Mouse (Mus musculus): ENCODE data around the gene Klhl10. TPM values are rescaled to one million over a fixed set of nuclear protein-coding genes. Genes with fewer than 3 reads are reported as not detected.

The Klhl10 gene
- polyA plus RNA-seq, 1 experiment = 0.12 TPM

- TF ChIP-seq USF1 (IDR thresholded peaks at IDR 0.05; ENCODE audit: low read depth) (no peak), MAX (IDR thresholded peaks at IDR 0.05) (no peak), FOSL1 (IDR thresholded peaks at IDR 0.05; ENCODE audit: insufficient read depth, low read length, poor library complexity, severe bottlenecking) (no peak), MYOD1 (IDR thresholded peaks at IDR 0.05; ENCODE audit: control insufficient read depth, insufficient read length, low read depth) (no peak), CEBPB (IDR thresholded peaks at IDR 0.05; ENCODE audit: low read depth) (no peak), MYOG (IDR thresholded peaks at IDR 0.05; ENCODE audit: control insufficient read depth, extremely low read depth, insufficient read length) (no peak), CTCF (IDR thresholded peaks at IDR 0.05; ENCODE audit: control insufficient read depth, insufficient read depth, insufficient read length) (no peak)
- Histone ChIP-seq H3K79me3 (ENCODE audit: low read depth) (no peaks in the 10 kb centered on the region), H3K27me3 (ENCODE audit: control insufficient read depth, insufficient read depth, insufficient read length) (no peaks in the 10 kb centered on the region), H3K4me3 (ENCODE audit: insufficient read depth, poor library complexity, severe bottlenecking) (no peak overlapping the region), H3ac (ENCODE audit: control insufficient read depth, insufficient read length, low read depth) (no peak overlapping the region), H3K36me3 (ENCODE audit: control insufficient read depth, insufficient read depth) (peaks cover 27% of the 10 kb centered on the region), H3K79me2 (ENCODE audit: control insufficient read depth, insufficient read depth) (peaks cover 1% of the 10 kb centered on the region)
Measured at GRCm38 (mm10) chr11:100404456-100405074, 37.2 kb upstream of the Klhl10 start.

- Histone ChIP-seq H3K4me3 (ENCODE audit: insufficient read depth, poor library complexity, severe bottlenecking) (no peak overlapping the region), H3ac (ENCODE audit: control insufficient read depth, insufficient read length, low read depth) (no peak overlapping the region), H3K79me2 (ENCODE audit: control insufficient read depth, insufficient read depth) (peaks cover 19% of the 10 kb centered on the region), H3K36me3 (ENCODE audit: control insufficient read depth, insufficient read depth) (peaks cover 44% of the 10 kb centered on the region), H3K27me3 (ENCODE audit: control insufficient read depth, insufficient read depth, insufficient read length) (no peaks in the 10 kb centered on the region), H3K79me3 (ENCODE audit: low read depth) (peaks cover 6% of the 10 kb centered on the region)
- TF ChIP-seq MYOG (IDR thresholded peaks at IDR 0.05; ENCODE audit: control insufficient read depth, extremely low read depth, insufficient read length) = no peak
- TF ChIP-seq FOSL1 (IDR thresholded peaks at IDR 0.05; ENCODE audit: insufficient read depth, low read length, poor library complexity, severe bottlenecking) = no peak
- no peak for TF ChIP-seq CTCF (IDR thresholded peaks at IDR 0.05; ENCODE audit: control insufficient read depth, insufficient read depth, insufficient read length)
- TF ChIP-seq CEBPB (IDR thresholded peaks at IDR 0.05; ENCODE audit: low read depth) = no peak
- TF ChIP-seq USF1 (IDR thresholded peaks at IDR 0.05; ENCODE audit: low read depth) = no peak
- no peak for TF ChIP-seq MYOD1 (IDR thresholded peaks at IDR 0.05; ENCODE audit: control insufficient read depth, insufficient read length, low read depth)
- TF ChIP-seq MAX (IDR thresholded peaks at IDR 0.05) = no peak
Measured at GRCm38 (mm10) chr11:100406273-100406672, 35.4 kb upstream of the Klhl10 start.

GRCm38 (mm10) chr11:100406995-100407705 lies 34.6 kb upstream of the Klhl10 start:
- Histone ChIP-seq H3K79me3 (ENCODE audit: low read depth) (peaks cover 7% of the 10 kb centered on the region), H3K79me2 (ENCODE audit: control insufficient read depth, insufficient read depth) (peaks cover 27% of the 10 kb centered on the region), H3K27me3 (ENCODE audit: control insufficient read depth, insufficient read depth, insufficient read length) (no peaks in the 10 kb centered on the region), H3K36me3 (ENCODE audit: control insufficient read depth, insufficient read depth) (peaks cover 46% of the 10 kb centered on the region), H3ac (ENCODE audit: control insufficient read depth, insufficient read length, low read depth) (no peak overlapping the region), H3K4me3 (ENCODE audit: insufficient read depth, poor library complexity, severe bottlenecking) (no peak overlapping the region)
- TF ChIP-seq FOSL1 (IDR thresholded peaks at IDR 0.05; ENCODE audit: insufficient read depth, low read length, poor library complexity, severe bottlenecking) (no peak), MYOG (IDR thresholded peaks at IDR 0.05; ENCODE audit: control insufficient read depth, extremely low read depth, insufficient read length) (no peak), MYOD1 (IDR thresholded peaks at IDR 0.05; ENCODE audit: control insufficient read depth, insufficient read length, low read depth) (no peak), CEBPB (IDR thresholded peaks at IDR 0.05; ENCODE audit: low read depth) (no peak), USF1 (IDR thresholded peaks at IDR 0.05; ENCODE audit: low read depth) (no peak), CTCF (IDR thresholded peaks at IDR 0.05; ENCODE audit: control insufficient read depth, insufficient read depth, insufficient read length) (no peak), MAX (IDR thresholded peaks at IDR 0.05) (no peak)

DNA sequence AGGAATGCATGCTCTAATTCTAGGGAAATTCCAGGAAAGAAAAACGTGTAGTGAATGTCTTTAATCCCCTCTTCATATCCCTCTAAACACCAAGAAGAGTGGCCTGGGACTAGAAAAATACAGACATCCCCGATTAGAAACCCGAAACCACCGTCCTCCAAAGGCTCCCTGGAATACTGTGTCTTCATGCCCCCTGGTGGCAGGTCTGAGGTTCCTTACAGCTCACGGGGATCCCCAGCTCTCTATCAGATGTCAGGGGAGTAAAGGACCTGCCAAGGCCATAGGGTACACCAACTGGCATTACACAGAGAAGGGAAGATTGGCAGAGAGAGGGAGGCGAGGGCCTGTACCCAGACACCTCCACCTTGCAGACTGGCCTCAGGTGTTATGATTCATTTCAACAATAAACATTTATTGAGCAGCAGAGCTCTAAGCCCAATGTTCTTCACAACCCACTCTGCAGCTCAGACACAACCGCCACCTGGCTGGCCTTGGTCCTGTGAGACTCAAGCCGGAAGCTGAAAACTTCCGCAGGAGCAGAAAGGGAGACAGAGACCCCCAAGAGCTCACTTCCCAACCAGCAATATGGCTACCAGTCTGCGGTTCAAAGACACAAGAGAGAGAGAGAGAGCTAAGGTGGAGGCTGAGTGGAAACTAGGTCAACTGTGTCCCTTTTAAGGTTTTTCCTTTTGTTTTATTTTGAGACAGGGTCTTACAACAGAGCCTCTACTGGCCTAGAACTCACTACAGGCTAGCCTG lies 33.5 kb upstream of the Klhl10 start:
- no peak overlapping the region for H3K4me3 ChIP-seq (ENCODE audit: insufficient read depth, poor library complexity, severe bottlenecking)
- H3K36me3 ChIP-seq (ENCODE audit: control insufficient read depth, insufficient read depth) = peaks cover 55% of the 10 kb centered on the region
- no peaks in the 10 kb centered on the region for H3K27me3 ChIP-seq (ENCODE audit: control insufficient read depth, insufficient read depth, insufficient read length)
- peaks cover 38% of the 10 kb centered on the region for H3K79me2 ChIP-seq (ENCODE audit: control insufficient read depth, insufficient read depth)
- no peak for TF ChIP-seq CEBPB (IDR thresholded peaks at IDR 0.05; ENCODE audit: low read depth)
- no peak for TF ChIP-seq MAX (IDR thresholded peaks at IDR 0.05)
- TF ChIP-seq MYOD1 (IDR thresholded peaks at IDR 0.05; ENCODE audit: control insufficient read depth, insufficient read length, low read depth) = no peak
- no peak for TF ChIP-seq FOSL1 (IDR thresholded peaks at IDR 0.05; ENCODE audit: insufficient read depth, low read length, poor library complexity, severe bottlenecking)
- TF ChIP-seq MYOG (IDR thresholded peaks at IDR 0.05; ENCODE audit: control insufficient read depth, extremely low read depth, insufficient read length) = no peak
- TF ChIP-seq CTCF (IDR thresholded peaks at IDR 0.05; ENCODE audit: control insufficient read depth, insufficient read depth, insufficient read length) = peak; percentile 26
- no peak for TF ChIP-seq USF1 (IDR thresholded peaks at IDR 0.05; ENCODE audit: low read depth)
- no peak overlapping the region for H3ac ChIP-seq (ENCODE audit: control insufficient read depth, insufficient read length, low read depth)
- peaks cover 18% of the 10 kb centered on the region for H3K79me3 ChIP-seq (ENCODE audit: low read depth)

DNA sequence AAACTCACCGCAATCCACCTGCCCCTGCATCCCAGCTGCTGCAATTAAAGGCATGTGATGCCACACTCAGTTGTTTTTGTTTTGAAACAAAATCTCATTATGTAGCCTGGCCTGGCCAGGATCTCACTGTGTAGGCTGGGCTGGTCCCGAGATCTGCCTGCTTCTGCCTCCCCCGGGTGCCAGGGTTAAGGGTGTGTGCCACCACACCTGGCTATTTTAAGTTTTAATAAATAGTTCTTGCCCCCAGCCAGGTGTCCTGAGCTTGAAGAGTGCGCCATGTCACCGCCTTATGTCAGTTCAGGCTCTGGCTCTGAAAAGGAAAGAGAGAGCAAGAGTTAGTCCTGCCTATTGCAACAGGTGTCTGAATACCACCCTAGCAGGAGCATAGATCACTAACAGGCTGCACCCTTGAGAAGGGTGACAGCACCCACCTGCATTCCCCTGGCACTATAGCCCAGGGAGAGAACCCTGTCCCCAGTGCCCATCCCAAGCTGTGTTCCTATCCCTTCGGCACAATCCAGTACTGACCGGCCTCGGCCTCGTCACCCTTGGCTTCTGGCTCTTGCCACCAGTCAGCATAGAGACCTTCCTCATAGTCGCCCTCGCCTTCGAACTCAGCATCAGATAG lies 32.8 kb upstream of the Klhl10 start:
- no peaks in the 10 kb centered on the region for H3K27me3 ChIP-seq (ENCODE audit: control insufficient read depth, insufficient read depth, insufficient read length)
- peaks cover 25% of the 10 kb centered on the region for H3K79me3 ChIP-seq (ENCODE audit: low read depth)
- peaks cover 55% of the 10 kb centered on the region for H3K36me3 ChIP-seq (ENCODE audit: control insufficient read depth, insufficient read depth)
- H3ac ChIP-seq (ENCODE audit: control insufficient read depth, insufficient read length, low read depth) = no peak overlapping the region
- TF ChIP-seq MAX (IDR thresholded peaks at IDR 0.05) (no peak), MYOD1 (IDR thresholded peaks at IDR 0.05; ENCODE audit: control insufficient read depth, insufficient read length, low read depth) (no peak), FOSL1 (IDR thresholded peaks at IDR 0.05; ENCODE audit: insufficient read depth, low read length, poor library complexity, severe bottlenecking) (no peak), CEBPB (IDR thresholded peaks at IDR 0.05; ENCODE audit: low read depth) (no peak), MYOG (IDR thresholded peaks at IDR 0.05; ENCODE audit: control insufficient read depth, extremely low read depth, insufficient read length) (no peak), USF1 (IDR thresholded peaks at IDR 0.05; ENCODE audit: low read depth) (no peak)
- H3K4me3 ChIP-seq (ENCODE audit: insufficient read depth, poor library complexity, severe bottlenecking) = no peak overlapping the region
- H3K79me2 ChIP-seq (ENCODE audit: control insufficient read depth, insufficient read depth) = peaks cover 45% of the 10 kb centered on the region

All from C2C12 (cell line).